Comparison of ENCODE assay signal across 8 mouse cellular contexts in the genomic region with DNA sequence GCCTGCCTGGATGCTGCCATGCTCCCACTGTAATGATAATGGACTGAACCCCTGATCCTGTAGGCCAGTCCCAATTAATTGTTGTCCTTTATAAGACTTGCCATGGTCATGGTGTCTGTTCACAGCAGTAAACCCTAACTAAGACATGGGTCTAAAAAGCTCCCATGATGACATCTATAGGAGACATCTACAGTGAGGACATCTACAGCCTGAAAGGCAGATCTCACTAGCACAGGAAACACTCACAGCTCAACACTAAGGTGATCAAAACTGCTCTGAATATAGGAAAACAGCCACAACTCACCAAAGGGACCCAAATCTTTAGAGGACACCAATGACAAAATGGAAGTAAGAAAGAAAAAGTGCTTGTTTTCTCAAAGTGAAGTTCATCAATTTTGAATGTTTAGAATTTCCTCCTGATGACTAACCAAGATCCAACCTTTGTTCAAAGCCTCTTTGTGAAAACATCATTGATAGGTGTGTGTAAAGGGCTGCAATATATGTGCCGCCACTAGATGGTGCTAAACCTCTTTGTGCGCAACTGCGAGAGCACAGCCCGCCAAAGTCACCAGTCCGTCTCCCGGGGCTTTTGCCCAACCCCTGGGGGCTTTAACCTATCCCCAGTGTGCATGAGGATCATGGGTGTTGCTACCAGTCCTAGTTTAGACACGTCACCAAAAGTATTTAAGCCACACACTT. TPM values are rescaled to one million over a fixed set of nuclear protein-coding genes. Genes with fewer than 3 reads are reported as not detected.
DNase-seq lines count a peak whose midpoint lies in the region; ATAC-seq and TF ChIP-seq lines count a peak whose summit lies in the region.
"Not testable (repeated sequence)": the region's sequence is repeated elsewhere in the genome, so short reads cannot be mapped to it uniquely, and the experiment has no call there.

No protein-coding gene starts in this region.

- TF ChIP-seq CTCF in Patski (IDR thresholded peaks at IDR 0.05), result peak; percentile 90

- CTCF ChIA-PET in Patski (lab: Charles Lee), result interaction anchor here (0.8 to 2.6 kb wide), 5 partner anchors 27 to 177 kb away, joined by 3 to 11 read pairs (median 3); no protein-coding TSS in a partner anchor

- not testable (repeated sequence) for H3K4me1 ChIP-seq in intestine, embryonic 14.5 days (replicated peaks; ENCODE audit: control insufficient read depth, insufficient read depth, low read length)

- not testable (repeated sequence) for DNase-seq in Patski (ENCODE audit: low read depth, low spot score); intestine, embryonic 14.5 days (ENCODE audit: low spot score)
- DNase-seq in cerebellum, postnatal 4 days (ENCODE audit: low spot score in 2 of 2), result peak; percentile 39 to 64
- peak; percentile 58 for DNase-seq in gastrocnemius, postnatal 10 days
- DNase-seq in left cerebral cortex, adult 11 months (ENCODE audit: low spot score), result peak; percentile 31
- peak; percentile 72 for DNase-seq in lung, postnatal 14 days
- peak; percentile 56 for DNase-seq in retina, postnatal 1 day
- DNase-seq in thymus, postnatal 25 days, result peak; percentile 73

- not testable (repeated sequence) for H3K9me3 ChIP-seq in intestine, embryonic 14.5 days (ENCODE audit: control insufficient read depth, low read length)

- H3K4me2 ChIP-seq in intestine, embryonic 14.5 days (ENCODE audit: low read length), result peak overlapping the region; percentile 42

- ATAC-seq in Patski, result not testable (repeated sequence)
- ATAC-seq in intestine, embryonic 14.5 days (replicated peaks; ENCODE audit: low FRiP score, low TSS enrichment, low read depth), result peak; percentile 47; the same call in 1 of the 2 replicates

- H3K27me3 ChIP-seq in Patski; intestine, embryonic 14.5 days (replicated peaks; ENCODE audit: control insufficient read depth, insufficient read depth, low read length): not testable (repeated sequence)

- H3K36me3 ChIP-seq in intestine, embryonic 14.5 days (ENCODE audit: control insufficient read depth, insufficient read depth, low read length), result not testable (repeated sequence)

- H3K9ac ChIP-seq in intestine, embryonic 14.5 days (ENCODE audit: low read length), result not testable (repeated sequence)

- H3K4me3 ChIP-seq in intestine, embryonic 14.5 days (ENCODE audit: low read depth, low read length), result peak overlapping the region; percentile 16

- 0% methylated on average over 7 of the region's 7 CpGs for WGBS in intestine, embryonic 14.5 days

- POLR2A ChIA-PET in Patski (lab: Charles Lee), result interaction anchor here (0.6 to 0.7 kb wide), 2 partner anchors 131 to 322 kb away, joined by 3 read pairs; no protein-coding TSS in a partner anchor

- in situ Hi-C loops in Patski (cut with MboI; ENCODE audit: low pct_unique_long_range_greater_than_20kb), result not testable (repeated sequence)

- H3K27ac ChIP-seq in intestine, embryonic 14.5 days (ENCODE audit: low read depth), result not testable (repeated sequence)

RNA-seq across cellular contexts. Expression of a gene that starts 3.6 kb away (rescaled TPM):
- 0.85 TPM for polyA plus RNA-seq in Patski (2021)
- 10 to 100 TPM; 12.8 to 16.3 TPM for total RNA-seq in gastrocnemius, postnatal 10 days (2021)
- 3.8 and 4.7 TPM in 2 replicates for polyA plus RNA-seq in intestine, embryonic 14.5 days (2014; fragmentation: Nextera tagmentation; extraction: Ambion mirVana)
